Mouse (Mus musculus): Measurements from ENCODE around the gene Lpgat1. TPM values are rescaled to one million over a fixed set of nuclear protein-coding genes. Genes with fewer than 3 reads are reported as not detected.

Lpgat1 gene
- total and polyA plus RNA-seq, 3 experiments, result 15.3 to 40.0 (median 31.8) TPM

DNA sequence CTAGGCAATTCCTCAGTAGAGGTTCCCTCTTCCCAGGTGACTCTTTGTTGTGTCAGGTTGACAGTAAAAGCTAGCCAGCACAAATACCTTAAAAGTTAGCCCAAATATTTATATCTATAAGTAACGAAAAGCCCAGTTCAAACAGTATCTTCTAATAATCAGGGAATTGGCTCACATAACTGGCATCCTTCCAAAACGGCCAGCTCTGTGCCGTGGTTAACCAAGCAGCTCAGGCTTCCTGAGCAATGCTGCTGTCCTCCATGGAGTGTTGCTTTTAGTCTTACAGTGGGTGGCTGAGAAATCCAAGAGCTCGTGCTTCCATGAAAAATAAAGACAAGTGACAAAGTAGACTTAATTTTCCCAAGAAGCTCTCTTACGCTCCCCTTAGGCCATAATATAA is 56.5 kb downstream of the Lpgat1 start:
- no peak for TF ChIP-seq ZMIZ1 (IDR thresholded peaks at IDR 0.05; ENCODE audit: low read depth, low read length)
- no peak for TF ChIP-seq SIN3A (IDR thresholded peaks at IDR 0.05; ENCODE audit: low read length)
- no peak for TF ChIP-seq MEF2A (IDR thresholded peaks at IDR 0.05; ENCODE audit: borderline replicate concordance, low read depth, low read length)
- no peak for TF ChIP-seq TCF12 (IDR thresholded peaks at IDR 0.05; ENCODE audit: low read depth, low read length)
- TF ChIP-seq KAT2A (IDR thresholded peaks at IDR 0.05; ENCODE audit: insufficient replicate concordance, low read length), result no peak
- TF ChIP-seq NELFE (IDR thresholded peaks at IDR 0.05; ENCODE audit: low read depth, low read length), result no peak
- no peak for TF ChIP-seq MAZ (IDR thresholded peaks at IDR 0.05; ENCODE audit: low read depth, low read length)
- TF ChIP-seq UBTF (IDR thresholded peaks at IDR 0.05; ENCODE audit: low read depth, low read length), result no peak
- no peak for TF ChIP-seq POLR2A (IDR thresholded peaks at IDR 0.05; ENCODE audit: low read depth, low read length)
- Histone ChIP-seq H3K4me2 (ENCODE audit: insufficient read depth, low read depth, poor library complexity, severe bottlenecking) (no peak overlapping the region), H3K27me3 (replicated peaks) (no peaks in the 10 kb centered on the region), H3K27ac (ENCODE audit: insufficient read depth, low read depth) (no peak overlapping the region), H3K79me2 (replicated peaks; ENCODE audit: control insufficient read depth, extremely low read depth, insufficient read depth, poor library complexity, severe bottlenecking) (no peaks in the 10 kb centered on the region), H3K36me3 (replicated peaks in 1 of 2; ENCODE audit: control insufficient read depth in 1 of 2, insufficient read depth in 1 of 2, low read length in 1 of 2) (peaks cover 47 to 89% of the 10 kb centered on the region in 2 experiments), H3K9ac (ENCODE audit: insufficient read depth, low read depth) (no peak overlapping the region), H3K4me1 (ENCODE audit: control insufficient read depth in 1 of 2, insufficient read depth in 2 of 2) (no peaks in the 10 kb centered on the region), H3K9me3 (replicated peaks; ENCODE audit: low read length) (no peaks in the 10 kb centered on the region), H3K4me3 (replicated peaks in 1 of 3; ENCODE audit: low read depth in 2 of 3, low read length in 2 of 3, poor library complexity in 1 of 3) (no peak overlapping the region)
- DNase-seq (ENCODE audit: extremely low read depth), result no peak
- in situ Hi-C loops (cut with MboI; ENCODE audit: low pct_ligation_motif_present, low pct_unique_long_range_greater_than_20kb, low sequenced_read_pairs) (no loop called here), dilution Hi-C loops (cut with MboI; ENCODE audit: extremely low pct_ligation_motif_present, extremely low pct_unique_long_range_greater_than_20kb, low sequenced_read_pairs) (no loop called here)

DNA sequence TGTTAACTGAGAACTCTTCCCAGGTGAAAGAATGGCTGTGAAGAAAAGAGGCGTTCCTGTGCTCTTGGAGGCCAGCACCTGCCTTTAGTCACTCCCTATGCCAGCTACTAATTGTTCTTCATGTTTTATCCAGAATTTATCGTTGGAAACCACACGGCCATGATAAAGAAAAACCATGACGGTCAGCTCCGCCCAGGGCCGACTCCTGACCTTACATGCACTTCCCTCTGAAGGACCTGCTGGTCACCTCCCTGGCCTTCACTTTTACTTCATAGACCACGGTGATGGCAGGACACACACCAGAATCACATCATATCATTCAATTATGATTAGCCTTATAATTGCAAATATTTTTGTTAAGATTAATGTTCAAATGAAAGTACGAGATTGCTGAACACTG is 57.5 kb downstream of the Lpgat1 start:
- Histone ChIP-seq H3K9ac (ENCODE audit: insufficient read depth, low read depth) (no peak overlapping the region), H3K79me2 (replicated peaks; ENCODE audit: control insufficient read depth, extremely low read depth, insufficient read depth, poor library complexity, severe bottlenecking) (no peaks in the 10 kb centered on the region), H3K4me3 (replicated peaks in 1 of 3; ENCODE audit: low read depth in 2 of 3, low read length in 2 of 3, poor library complexity in 1 of 3) (no peak overlapping the region), H3K27me3 (replicated peaks) (no peaks in the 10 kb centered on the region), H3K36me3 (replicated peaks in 1 of 2; ENCODE audit: control insufficient read depth in 1 of 2, insufficient read depth in 1 of 2, low read length in 1 of 2) (peaks cover 51 to 91% of the 10 kb centered on the region in 2 experiments), H3K4me2 (ENCODE audit: insufficient read depth, low read depth, poor library complexity, severe bottlenecking) (no peak overlapping the region), H3K9me3 (replicated peaks; ENCODE audit: low read length) (no peaks in the 10 kb centered on the region), H3K27ac (ENCODE audit: insufficient read depth, low read depth) (no peak overlapping the region), H3K4me1 (ENCODE audit: control insufficient read depth in 1 of 2, insufficient read depth in 2 of 2) (no peaks in the 10 kb centered on the region)
- no peak for DNase-seq (ENCODE audit: extremely low read depth)
- dilution Hi-C loops (cut with MboI; ENCODE audit: extremely low pct_ligation_motif_present, extremely low pct_unique_long_range_greater_than_20kb, low sequenced_read_pairs), result no loop called here
- in situ Hi-C loops (cut with MboI; ENCODE audit: low pct_ligation_motif_present, low pct_unique_long_range_greater_than_20kb, low sequenced_read_pairs), result no loop called here
- TF ChIP-seq MAX (IDR thresholded peaks at IDR 0.05; ENCODE audit: low read length) (no peak), USF2 (conservative IDR thresholded peaks at IDR 0.05; ENCODE audit: low read depth, low read length) (no peak), ZNF384 (IDR thresholded peaks at IDR 0.05; ENCODE audit: low read depth, low read length) (no peak), ZKSCAN1 (IDR thresholded peaks at IDR 0.05; ENCODE audit: borderline replicate concordance, low read depth, low read length) (no peak), BHLHE40 (IDR thresholded peaks at IDR 0.05; ENCODE audit: low read depth, low read length) (no peak), UBTF (IDR thresholded peaks at IDR 0.05; ENCODE audit: low read depth, low read length) (no peak), CTCF (conservative IDR thresholded peaks at IDR 0.05 in 1 of 2, IDR thresholded peaks at IDR 0.05 in 1 of 2; ENCODE audit: low read depth in 2 of 2, low read length in 2 of 2) (no peak), PAX5 (IDR thresholded peaks at IDR 0.05; ENCODE audit: low read length) (no peak), RCOR1 (conservative IDR thresholded peaks at IDR 0.05; ENCODE audit: low read depth, low read length) (no peak)

Data from CH12.LX (cell line).